Mouse (Mus musculus): Measurements from ENCODE around the gene Hbq1b. TPM values are rescaled to one million over a fixed set of nuclear protein-coding genes. Genes with fewer than 3 reads are reported as not detected.
"Not testable (repeated sequence)": the region's sequence is repeated elsewhere in the genome, so short reads cannot be mapped to it uniquely, and the experiment has no call there.

The Hbq1b gene
- polyA plus RNA-seq, 1 experiment from 2014 or later, result 158 TPM

DNA sequence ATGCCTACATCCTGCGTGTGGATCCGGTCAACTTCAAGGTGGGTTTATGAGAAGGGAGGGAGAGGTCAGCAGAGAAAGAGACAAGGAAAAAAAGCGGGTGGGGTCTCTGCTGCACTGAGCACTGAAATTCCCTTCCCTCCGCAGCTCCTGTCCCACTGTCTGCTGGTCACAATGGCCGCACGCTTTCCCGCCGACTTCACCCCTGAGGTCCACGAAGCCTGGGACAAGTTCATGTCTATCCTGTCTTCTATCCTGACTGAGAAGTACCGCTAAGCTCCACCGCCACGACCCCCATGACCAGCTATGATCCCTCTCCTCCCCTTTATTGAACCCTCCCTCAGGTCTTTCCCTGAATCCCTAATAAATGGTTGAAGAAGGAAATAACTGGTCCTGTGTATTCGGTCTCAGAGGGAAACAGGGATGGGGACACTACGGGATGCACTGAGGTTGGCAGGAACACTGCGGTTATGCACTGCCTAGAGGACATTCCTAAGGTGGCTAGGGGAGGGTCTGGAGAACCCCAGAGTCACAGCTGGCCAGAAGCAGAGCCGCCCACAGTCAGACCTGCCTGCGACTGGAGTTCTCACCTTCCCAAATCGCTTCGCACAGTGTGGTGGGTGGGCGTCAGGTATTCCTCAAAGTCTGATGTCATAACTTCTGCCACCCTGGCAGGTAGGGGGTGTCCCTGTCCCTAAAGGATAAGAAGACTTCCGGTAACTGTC, 8.9 kb upstream of the Hbq1b start:
- no peak for ATAC-seq (ENCODE audit: low read depth)
- Histone ChIP-seq H3K27ac (ENCODE audit: low read length) (no peak overlapping the region), H3K4me1 (ENCODE audit: control insufficient read depth, low read depth, low read length) (peaks cover 29% of the 10 kb centered on the region)

DNA sequence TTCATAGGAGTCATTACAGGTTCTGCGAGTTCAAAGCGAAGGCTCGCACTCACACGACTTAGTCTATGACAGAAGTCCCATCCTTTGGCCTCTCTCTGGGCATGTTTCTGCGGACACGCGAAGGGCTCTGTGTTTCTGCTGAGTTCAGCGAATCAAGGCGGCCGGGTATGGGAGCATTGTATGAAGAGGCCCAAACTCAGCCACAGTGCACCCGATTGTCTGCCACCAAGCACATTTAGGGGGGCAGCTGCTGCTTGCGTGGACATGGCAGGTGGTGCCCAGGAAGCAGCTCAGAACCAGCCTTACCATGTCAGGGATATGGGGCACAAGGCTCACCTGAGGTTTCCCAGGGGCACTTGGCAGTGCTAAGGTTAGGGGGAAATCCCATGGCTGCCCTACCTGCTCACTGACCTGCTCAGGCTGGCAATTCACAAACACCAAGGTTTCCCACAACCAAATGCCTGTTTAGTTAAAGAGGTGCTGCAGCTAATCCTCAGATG, 8.3 kb upstream of the Hbq1b start:
- WGBS (ENCODE audit: insufficient replicate concordance), result 76% methylated on average over 12 of the region's 12 CpGs
- Histone ChIP-seq H3K4me3 (ENCODE audit: low read depth, low read length) (no peak overlapping the region), H3K9ac (ENCODE audit: low read depth, low read length) (peak overlapping the region; percentile 17; the same call in 1 of the 2 replicates), H3K4me2 (ENCODE audit: low read depth, low read length) (no peak overlapping the region), H3K27ac (ENCODE audit: low read length) (no peak overlapping the region), H3K27me3 (ENCODE audit: control insufficient read depth, insufficient read depth, low read depth, low read length) (peaks cover 16% of the 10 kb centered on the region), H3K9me3 (replicated peaks; ENCODE audit: control insufficient read depth, low read length) (no peaks in the 10 kb centered on the region), H3K4me1 (ENCODE audit: control insufficient read depth, low read depth, low read length) (peaks cover 29% of the 10 kb centered on the region), H3K36me3 (ENCODE audit: control insufficient read depth, insufficient read depth) (no peaks in the 10 kb centered on the region)
- no peak for ATAC-seq (ENCODE audit: low read depth)

More for the DNA sequence above, 8.9 kb upstream of the Hbq1b start:
- Histone ChIP-seq H3K4me2 (ENCODE audit: low read depth, low read length) (no peak overlapping the region), H3K4me3 (ENCODE audit: low read depth, low read length) (no peak overlapping the region), H3K36me3 (ENCODE audit: control insufficient read depth, insufficient read depth) (no peaks in the 10 kb centered on the region), H3K9ac (ENCODE audit: low read depth, low read length) (no peak overlapping the region), H3K27me3 (ENCODE audit: control insufficient read depth, insufficient read depth, low read depth, low read length) (peaks cover 16% of the 10 kb centered on the region), H3K9me3 (replicated peaks; ENCODE audit: control insufficient read depth, low read length) (no peaks in the 10 kb centered on the region)
- 69% methylated on average over 21 of the region's 21 CpGs for WGBS (ENCODE audit: insufficient replicate concordance)

DNA sequence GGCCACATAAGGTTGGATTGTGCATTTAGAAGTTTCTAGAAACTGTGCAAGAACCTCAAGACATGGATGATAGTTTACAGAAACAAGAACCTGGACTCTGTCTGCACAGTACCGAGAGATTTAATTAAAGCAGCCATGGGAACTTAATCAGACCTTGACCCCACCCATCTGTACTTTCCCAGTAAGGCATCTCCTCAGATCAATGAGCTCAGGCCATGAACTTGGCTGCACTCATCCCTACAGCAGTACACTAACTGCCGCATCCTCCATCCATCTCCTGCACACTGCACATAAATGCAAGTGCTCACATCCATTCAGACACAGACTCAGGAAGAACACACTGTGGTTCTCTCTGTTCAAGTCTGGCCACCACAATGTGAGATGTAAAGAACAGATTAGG, 6.1 kb upstream of the Hbq1b start:
- no peak for ATAC-seq (ENCODE audit: low read depth)
- WGBS (ENCODE audit: insufficient replicate concordance), result 50% methylated on average over 2 of the region's 2 CpGs
- H3K4me1 ChIP-seq (ENCODE audit: control insufficient read depth, low read depth, low read length), result peaks cover 29% of the 10 kb centered on the region
- H3K4me3 ChIP-seq (ENCODE audit: low read depth, low read length), result no peak overlapping the region
- peak overlapping the region; percentile 71 for H3K4me2 ChIP-seq (ENCODE audit: low read depth, low read length)
- H3K36me3 ChIP-seq (ENCODE audit: control insufficient read depth, insufficient read depth), result no peaks in the 10 kb centered on the region
- H3K9ac ChIP-seq (ENCODE audit: low read depth, low read length), result peak overlapping the region; percentile 78
- no peaks in the 10 kb centered on the region for H3K9me3 ChIP-seq (replicated peaks; ENCODE audit: control insufficient read depth, low read length)
- peaks cover 16% of the 10 kb centered on the region for H3K27me3 ChIP-seq (ENCODE audit: control insufficient read depth, insufficient read depth, low read depth, low read length)
- peak overlapping the region; percentile 98 for H3K27ac ChIP-seq (ENCODE audit: low read length)

DNA sequence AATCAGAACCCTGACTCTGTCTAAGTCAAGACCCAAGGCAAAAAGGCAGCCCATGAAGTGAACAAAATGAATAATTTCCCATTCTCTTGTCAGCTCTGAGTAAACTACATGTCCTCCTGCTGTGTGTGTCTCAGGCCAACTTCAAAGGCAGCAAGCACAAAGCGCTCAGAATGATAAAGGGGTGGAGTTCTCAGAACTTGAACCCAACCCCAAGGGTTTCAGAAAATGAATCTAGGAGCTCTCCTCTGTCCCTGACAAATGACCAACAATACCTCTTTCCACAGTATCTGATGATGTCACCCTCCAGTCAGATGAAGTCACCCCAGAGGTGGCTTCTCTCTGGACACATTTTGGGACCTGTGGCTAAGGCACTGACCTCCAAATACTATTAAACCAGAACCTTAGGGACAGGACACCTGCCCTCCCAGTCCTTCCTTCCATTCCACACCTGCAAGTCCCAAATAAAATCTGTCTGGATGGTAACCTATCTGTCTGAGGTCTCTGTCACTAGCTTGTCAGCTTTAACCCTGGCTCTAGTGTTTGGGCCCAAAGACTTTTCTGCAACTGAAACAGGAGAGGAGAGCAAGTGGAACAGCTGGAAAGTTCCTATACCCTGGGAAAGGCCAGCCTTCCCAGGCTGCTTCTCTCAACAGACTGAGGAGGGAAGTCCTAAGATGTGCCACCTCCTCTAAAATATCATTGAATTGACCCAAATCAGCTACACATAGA, 5.2 kb upstream of the Hbq1b start:
- Histone ChIP-seq H3K4me2 (ENCODE audit: low read depth, low read length) (peak overlapping the region; percentile 71), H3K36me3 (ENCODE audit: control insufficient read depth, insufficient read depth) (no peaks in the 10 kb centered on the region), H3K9ac (ENCODE audit: low read depth, low read length) (peak overlapping the region; percentile 78), H3K27me3 (ENCODE audit: control insufficient read depth, insufficient read depth, low read depth, low read length) (peaks cover 16% of the 10 kb centered on the region), H3K9me3 (replicated peaks; ENCODE audit: control insufficient read depth, low read length) (no peaks in the 10 kb centered on the region), H3K27ac (ENCODE audit: low read length) (peak overlapping the region; percentile 98), H3K4me3 (ENCODE audit: low read depth, low read length) (peak overlapping the region; percentile 14), H3K4me1 (ENCODE audit: control insufficient read depth, low read depth, low read length) (peaks cover 27% of the 10 kb centered on the region)
- no peak for ATAC-seq (ENCODE audit: low read depth)
- 25% methylated on average over 1 of the region's 1 CpGs for WGBS (ENCODE audit: insufficient replicate concordance)

DNA sequence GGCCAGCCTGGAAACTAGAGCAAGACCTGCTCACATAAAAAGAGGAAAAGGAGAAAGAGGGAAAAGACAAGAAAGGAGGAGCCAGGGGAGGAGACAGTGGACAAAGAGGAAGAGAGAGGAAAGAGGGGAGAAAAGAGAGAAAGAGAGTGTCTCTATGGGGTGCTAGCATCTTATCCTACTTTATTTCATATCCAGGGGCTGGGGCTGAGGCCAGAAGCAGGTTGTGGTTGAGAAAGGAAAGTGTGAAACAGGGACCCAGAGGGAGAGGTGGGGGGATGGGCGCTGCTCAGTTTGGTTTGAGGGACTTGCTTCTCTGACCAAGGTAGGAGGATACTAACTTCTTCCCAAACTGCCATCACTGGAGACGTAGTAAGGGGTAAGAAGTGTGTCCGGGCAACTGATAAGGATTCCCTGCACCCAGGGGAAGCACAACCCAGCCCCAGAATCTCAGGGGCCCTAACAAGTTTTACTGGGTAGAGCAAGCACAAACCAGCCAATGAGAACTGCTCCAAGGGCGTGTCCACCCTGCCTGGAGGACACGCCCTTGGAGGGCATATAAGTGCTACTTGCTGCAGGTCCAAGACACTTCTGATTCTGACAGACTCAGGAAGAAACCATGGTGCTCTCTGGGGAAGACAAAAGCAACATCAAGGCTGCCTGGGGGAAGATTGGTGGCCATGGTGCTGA, 3.5 kb upstream of the Hbq1b start, which contains the start of gene Hba-a1:
Gene Hba-a1 (plus strand): TSS at position 421 of the 687 bp plus-strand sequence.
- peaks cover 27% of the 10 kb centered on the region for H3K4me1 ChIP-seq (ENCODE audit: control insufficient read depth, low read depth, low read length)
- peak within 1 kb of the TSS; percentile 78 for H3K9ac ChIP-seq (ENCODE audit: low read depth, low read length)
- H3K36me3 ChIP-seq (ENCODE audit: control insufficient read depth, insufficient read depth); H3K27me3 ChIP-seq (ENCODE audit: control insufficient read depth, insufficient read depth, low read depth, low read length); H3K9me3 ChIP-seq (replicated peaks; ENCODE audit: control insufficient read depth, low read length): not testable (repeated sequence)
- H3K27ac ChIP-seq (ENCODE audit: low read length), result peak within 1 kb of the TSS; percentile 98
- peak within 1 kb of the TSS; percentile 54 for H3K4me3 ChIP-seq (ENCODE audit: low read depth, low read length)
- 44% methylated on average over 1 of the region's 5 CpGs for WGBS (ENCODE audit: insufficient replicate concordance)
- ATAC-seq (ENCODE audit: low read depth), result peak; percentile 67
- peak within 1 kb of the TSS; percentile 71 for H3K4me2 ChIP-seq (ENCODE audit: low read depth, low read length)

DNA sequence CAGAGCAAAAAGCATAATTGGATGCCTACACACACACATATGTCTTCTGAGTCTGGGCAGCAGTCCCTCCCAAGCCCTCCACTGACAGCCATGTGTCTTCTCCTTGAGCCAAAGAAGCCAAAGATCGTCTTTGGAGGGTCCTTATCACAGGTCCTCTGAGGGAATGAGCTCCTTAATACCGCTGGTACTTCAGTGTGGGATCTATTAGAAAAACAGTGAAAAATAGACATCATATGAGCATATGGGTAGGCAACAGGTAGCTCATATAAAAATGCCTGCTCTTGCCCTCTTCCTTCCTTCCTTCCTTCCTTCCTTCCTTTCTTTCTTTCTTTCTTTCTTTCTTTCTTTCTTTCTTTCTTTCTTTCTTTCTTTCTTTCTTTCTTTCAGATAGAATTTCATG, 2.2 kb upstream of the Hbq1b start:
- H3K27ac ChIP-seq (ENCODE audit: low read length), result peak overlapping the region; percentile 88
- H3K36me3 ChIP-seq (ENCODE audit: control insufficient read depth, insufficient read depth); H3K9me3 ChIP-seq (replicated peaks; ENCODE audit: control insufficient read depth, low read length); H3K4me2 ChIP-seq (ENCODE audit: low read depth, low read length); H3K27me3 ChIP-seq (ENCODE audit: control insufficient read depth, insufficient read depth, low read depth, low read length): not testable (repeated sequence)
- peak; percentile 8 for ATAC-seq (ENCODE audit: low read depth)
- peaks cover 34% of the 10 kb centered on the region for H3K4me1 ChIP-seq (ENCODE audit: control insufficient read depth, low read depth, low read length)
- H3K9ac ChIP-seq (ENCODE audit: low read depth, low read length), result peak overlapping the region; percentile 48
- peak overlapping the region; percentile 54 for H3K4me3 ChIP-seq (ENCODE audit: low read depth, low read length)
- 37% methylated on average over 2 of the region's 2 CpGs for WGBS (ENCODE audit: insufficient replicate concordance)

DNA sequence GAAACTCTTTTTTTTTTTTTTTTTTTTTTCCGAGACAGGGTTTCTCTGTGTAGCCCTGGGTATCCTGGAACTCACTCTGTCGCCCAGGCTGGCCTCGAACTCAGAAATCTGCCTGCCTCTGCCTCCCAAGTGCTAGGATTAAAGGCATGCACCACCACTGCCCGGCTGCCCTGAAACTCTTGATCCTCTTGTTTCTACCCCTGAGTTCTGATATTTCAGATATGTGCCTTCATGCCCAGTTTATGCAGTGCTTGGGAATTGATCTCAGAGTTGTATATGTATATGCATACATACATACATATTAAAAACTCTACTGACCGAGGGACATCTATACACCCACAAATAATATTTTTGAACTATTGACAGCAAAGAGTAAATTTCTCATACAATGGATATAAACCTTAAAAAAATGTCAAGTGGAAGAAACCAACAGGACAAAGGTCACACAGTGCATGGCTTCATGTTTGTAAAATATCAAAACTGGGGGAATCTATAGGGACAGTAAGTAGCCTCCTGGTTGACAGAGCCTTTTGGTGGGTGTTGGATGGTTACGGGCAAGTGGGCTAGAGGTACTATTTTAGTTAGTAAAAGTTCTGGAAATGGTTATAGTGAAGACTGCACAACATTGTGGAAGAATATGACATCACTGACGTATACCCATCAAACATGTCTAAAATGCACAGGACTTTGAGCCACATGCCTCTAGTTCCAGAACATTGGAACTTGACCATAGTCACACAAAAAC, 1.6 kb upstream of the Hbq1b start:
- H3K36me3 ChIP-seq (ENCODE audit: control insufficient read depth, insufficient read depth), result peaks cover 3% of the 10 kb centered on the region; the same call in 1 of the 2 replicates
- H3K4me1 ChIP-seq (ENCODE audit: control insufficient read depth, low read depth, low read length), result peaks cover 32% of the 10 kb centered on the region
- H3K4me3 ChIP-seq (ENCODE audit: low read depth, low read length), result peak overlapping the region; percentile 34
- ATAC-seq (ENCODE audit: low read depth), result peak; percentile 66
- 36% methylated on average over 7 of the region's 7 CpGs for WGBS (ENCODE audit: insufficient replicate concordance)
- no peaks in the 10 kb centered on the region for H3K9me3 ChIP-seq (replicated peaks; ENCODE audit: control insufficient read depth, low read length)
- H3K27me3 ChIP-seq (ENCODE audit: control insufficient read depth, insufficient read depth, low read depth, low read length), result no peaks in the 10 kb centered on the region; the same call in 1 of the 2 replicates
- peak overlapping the region; percentile 88 for H3K27ac ChIP-seq (ENCODE audit: low read length)
- peak overlapping the region; percentile 25 for H3K9ac ChIP-seq (ENCODE audit: low read depth, low read length)
- H3K4me2 ChIP-seq (ENCODE audit: low read depth, low read length), result no peak overlapping the region

DNA sequence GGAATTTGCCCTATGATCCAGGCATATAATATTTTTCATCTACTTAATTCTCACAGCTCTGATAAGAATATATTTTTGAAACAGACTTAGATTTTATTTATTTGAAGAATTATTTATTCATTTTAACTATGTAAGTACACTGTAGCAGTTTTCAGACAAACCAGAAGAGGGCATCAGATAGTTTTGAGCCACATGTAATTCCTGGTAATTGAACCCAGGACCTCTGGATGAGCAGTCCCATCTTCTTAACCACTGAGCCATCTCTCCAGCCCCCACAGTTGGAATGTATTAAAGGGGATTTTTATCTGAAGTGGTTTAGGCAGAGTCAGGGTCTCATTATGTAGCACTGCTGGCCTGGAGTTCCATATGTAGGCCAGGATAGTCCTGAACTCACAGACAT, 878 bp upstream of the Hbq1b start:
- not testable (repeated sequence) for H3K27me3 ChIP-seq (ENCODE audit: control insufficient read depth, insufficient read depth, low read depth, low read length); H3K36me3 ChIP-seq (ENCODE audit: control insufficient read depth, insufficient read depth); H3K9me3 ChIP-seq (replicated peaks; ENCODE audit: control insufficient read depth, low read length); ATAC-seq (ENCODE audit: low read depth)
- peak overlapping the region; percentile 98 for H3K27ac ChIP-seq (ENCODE audit: low read length)
- H3K9ac ChIP-seq (ENCODE audit: low read depth, low read length), result peak overlapping the region; percentile 63; the same call in 1 of the 2 replicates
- H3K4me2 ChIP-seq (ENCODE audit: low read depth, low read length), result peak overlapping the region; percentile 39
- H3K4me1 ChIP-seq (ENCODE audit: control insufficient read depth, low read depth, low read length), result peaks cover 28% of the 10 kb centered on the region
- peak overlapping the region; percentile 65 for H3K4me3 ChIP-seq (ENCODE audit: low read depth, low read length)

Measured in liver, embryonic 16.5 days (tissue).